Mouse (Mus musculus) hematopoietic stem cell, adult 5-6 weeks (primary cell): ENCODE measurements around the gene Tekt2. TPM values are rescaled to one million over a fixed set of nuclear protein-coding genes. Genes with fewer than 3 reads are reported as not detected.
A peak's percentile ranks its signal among the peaks of the same experiment; 100 is the strongest.

Experiments
- ATAC-seq, 2 experiments: fragments of 125-278 bp in 1 of 2; replicated peaks in 1 of 2; 2 replicates each; pipeline ENCODE4 v1.8.0; 2016 to 2017; ENCODE audit warnings: inconsistent platforms in 2 of 2, mild to moderate bottlenecking in 2 of 2, moderate number of reproducible peaks in 2 of 2, low read depth in 1 of 2, moderate TSS enrichment in 1 of 2; ENCODE audit not compliant: low FRiP score in 2 of 2, poor library complexity in 2 of 2, severe bottlenecking in 2 of 2, insufficient read depth in 1 of 2, low TSS enrichment in 1 of 2
- total RNA-seq: library from RNA; stranded (forward); fragments of 172-1452, 232-1000 nt; gene quantifications from 2 replicates; pipeline ENCODE4 v1.2.3, GENCODE M21; 2017

Tekt2 gene
- total RNA-seq, result not detected in 2 replicates

- no peak for ATAC-seq
Measured at GRCm38 (mm10) chr4:126325281-126325861, at the start of gene Tekt2. Gene Tekt2 (minus strand): TSS chr4:126325688.

GRCm38 (mm10) chr4:126371497-126371896, 46.0 kb upstream of the Tekt2 start:
- ATAC-seq, result no peak

DNA sequence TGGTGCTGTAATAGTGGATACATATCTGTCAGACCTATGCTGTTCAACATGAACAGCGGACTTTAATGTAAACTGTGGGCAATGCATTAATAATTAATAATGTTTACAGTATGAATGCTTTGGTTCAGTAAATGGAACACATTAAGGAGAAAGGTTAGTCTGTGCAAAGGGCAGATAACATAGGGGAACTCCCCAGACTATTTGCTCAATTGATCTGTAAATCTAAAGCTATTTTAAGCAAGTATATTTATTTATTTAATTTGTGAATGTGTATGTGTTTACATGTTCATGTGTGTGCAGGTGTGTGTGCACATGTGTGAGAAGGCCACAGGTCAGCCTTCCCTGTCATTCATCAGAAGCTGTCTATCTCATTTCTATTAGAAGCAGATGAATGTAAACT, 34.6 kb upstream of the Tekt2 start:
- ATAC-seq, result no peak

DNA sequence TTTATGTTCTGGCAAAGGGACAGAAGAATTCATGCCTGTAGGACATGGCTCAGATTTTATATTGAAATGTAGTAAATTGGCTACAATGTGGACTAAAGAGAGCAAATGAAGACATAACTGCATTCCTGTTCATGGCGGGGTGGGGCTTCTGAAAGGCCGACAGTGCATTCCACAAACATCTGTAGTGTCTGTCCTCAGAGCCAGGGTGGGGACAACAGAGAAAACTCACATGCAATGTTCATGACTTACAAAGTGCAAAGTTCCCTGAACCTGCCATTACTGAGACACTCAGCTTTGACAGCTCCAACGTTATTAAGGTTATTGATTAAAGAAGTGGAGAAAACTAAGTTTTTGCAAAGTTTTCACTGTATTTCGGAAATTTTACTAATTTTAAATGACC, 18.0 kb upstream of the Tekt2 start:
- no peak for ATAC-seq

- ATAC-seq, result no peak
Measured at GRCm38 (mm10) chr4:126339461-126339860, 14.0 kb upstream of the Tekt2 start.

GRCm38 (mm10) chr4:126332358-126332757, 6.9 kb upstream of the Tekt2 start:
- no peak for ATAC-seq

DNA sequence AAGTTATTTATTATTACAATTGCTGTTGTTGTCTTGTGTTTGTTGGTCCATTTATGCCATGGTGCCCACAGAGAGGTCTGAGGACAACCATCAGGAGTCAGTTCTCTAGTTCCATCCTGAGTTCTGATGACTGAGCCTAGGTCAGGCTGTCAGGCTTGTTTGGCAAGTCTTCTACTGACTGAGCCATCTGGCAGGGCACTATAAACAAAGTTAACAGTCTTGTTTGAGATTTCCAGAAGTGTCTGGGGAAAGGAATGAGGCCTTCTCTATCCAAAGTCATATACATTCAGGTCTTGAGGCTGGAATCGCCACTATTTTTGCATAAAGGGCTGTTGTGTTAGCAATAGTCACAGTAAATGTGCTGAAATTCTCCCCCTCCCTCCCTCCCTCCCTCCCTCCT, 6.3 kb upstream of the Tekt2 start:
- no peak for ATAC-seq

DNA sequence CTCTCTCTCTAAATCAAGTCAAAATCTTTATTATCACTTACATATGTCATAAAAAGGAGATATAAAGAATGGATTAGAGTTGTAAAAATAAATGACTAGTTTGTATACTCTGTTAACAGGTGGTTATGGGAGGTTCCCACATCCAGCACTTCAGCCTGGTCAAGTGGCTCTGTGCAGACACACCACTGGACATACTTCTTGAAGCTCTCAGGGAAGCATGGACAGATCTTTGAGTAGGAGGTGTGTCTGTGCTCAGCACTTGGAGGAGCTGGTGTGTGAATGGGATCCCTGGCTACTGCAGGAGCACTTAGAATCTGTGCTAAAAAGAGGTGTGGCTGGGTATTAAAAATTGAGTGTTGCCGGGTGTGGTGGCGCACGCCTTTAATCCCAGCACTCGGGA, 4.8 kb upstream of the Tekt2 start:
- ATAC-seq, result no peak

DNA sequence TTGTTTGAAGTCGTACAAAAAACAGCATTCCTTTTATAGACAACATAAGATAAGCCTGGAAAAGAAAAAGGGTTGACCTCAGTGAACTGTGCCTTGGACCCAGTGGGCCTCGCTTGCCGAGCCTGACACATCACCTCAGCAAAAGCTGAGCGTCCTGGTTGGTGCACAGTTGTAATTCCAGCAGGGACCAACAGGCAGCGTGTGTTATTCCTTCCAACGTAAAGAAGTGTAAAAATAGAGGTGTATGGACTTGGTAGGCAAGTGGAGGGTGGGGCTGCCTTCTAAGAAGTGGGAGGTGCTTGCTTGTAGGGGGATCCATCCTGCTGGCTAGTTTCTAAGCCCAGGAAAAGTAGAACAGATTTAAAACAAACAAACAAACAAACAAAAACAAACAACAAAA, 548 bp upstream of the Tekt2 start:
- no peak for ATAC-seq

GRCm38 (mm10) chr4:126324861-126325260, 627 bp downstream of the Tekt2 start:
- ATAC-seq, result no peak

GRCm38 (mm10) chr4:126322646-126323045, 2.8 kb downstream of the Tekt2 start:
- ATAC-seq, result no peak

DNA sequence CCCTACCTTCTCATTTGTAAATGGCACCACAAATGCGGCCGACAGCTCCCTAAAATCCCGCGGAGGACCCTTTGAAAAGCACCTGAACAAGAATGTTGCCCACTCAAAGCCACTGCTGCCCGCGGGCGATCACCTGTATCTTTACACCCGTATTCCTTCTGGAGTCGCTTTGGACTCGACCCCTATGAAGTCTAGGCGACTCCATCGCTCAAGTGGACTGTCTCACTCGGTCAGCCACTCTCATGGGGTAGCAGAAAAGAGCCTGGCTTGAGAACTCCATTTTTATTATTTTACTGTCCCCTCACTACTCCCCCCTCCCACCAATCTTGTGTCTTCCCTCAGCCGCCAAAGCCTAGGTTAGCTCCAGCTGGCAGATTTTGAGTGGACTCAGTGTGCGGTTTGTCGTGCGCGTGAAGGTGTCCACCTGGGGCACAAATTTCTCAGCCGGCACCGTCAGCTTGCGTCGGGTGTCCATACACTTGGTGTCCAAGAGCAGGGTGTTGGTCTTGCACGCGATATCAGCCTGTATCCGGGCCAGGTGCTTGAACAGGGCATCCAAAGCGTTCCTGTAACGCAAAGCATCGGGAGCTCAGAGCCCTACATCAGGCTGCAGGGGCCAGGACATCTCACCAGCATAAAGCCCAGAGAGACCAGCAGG, 3.5 kb downstream of the Tekt2 start:
- ATAC-seq, result peak in 1 of 2 experiments; percentile 9; a peak in 1 of 4 replicates

GRCm38 (mm10) chr4:126321111-126321853, 4.2 kb downstream of the Tekt2 start, which contains the start of gene Adprhl2:
Gene Adprhl2 (minus strand): TSS chr4:126321703.
- peak; percentile 95 to 97 for ATAC-seq

- no peak for ATAC-seq
Measured at GRCm38 (mm10) chr4:126319806-126320205, 5.7 kb downstream of the Tekt2 start.

- no peak for ATAC-seq
Measured at GRCm38 (mm10) chr4:126316443-126317040, 8.9 kb downstream of the Tekt2 start.

GRCm38 (mm10) chr4:126315931-126316330, 9.6 kb downstream of the Tekt2 start:
- ATAC-seq, result no peak

GRCm38 (mm10) chr4:126314393-126314792, 11.1 kb downstream of the Tekt2 start:
- ATAC-seq, result no peak

GRCm38 (mm10) chr4:126313202-126313601, 12.3 kb downstream of the Tekt2 start:
- no peak for ATAC-seq
